Mouse (Mus musculus) limb, embryonic 12.5 days (tissue): ENCODE results near the gene Bcl2l13. TPM values are rescaled to one million over a fixed set of nuclear protein-coding genes. Genes with fewer than 3 reads are reported as not detected.
"Not testable (repeated sequence)": the region's sequence is repeated elsewhere in the genome, so short reads cannot be mapped to it uniquely, and the experiment has no call there.

Source experiments
- ATAC-seq: fragments of 200-750 bp; cut with Nextera tagmentation; 2 replicates; pipeline ENCODE4 v1.8.0; 2017; ENCODE audit warnings: low read depth, moderate TSS enrichment; ENCODE audit not compliant: insufficient number of reproducible peaks, insufficient read depth, low FRiP score, low TSS enrichment
- H3K27ac ChIP-seq: fragments of 300-500 bp; sonication (generic); 2 replicates; pipeline ENCODE4 v1.5.1; 2016; ENCODE audit warnings: mild to moderate bottlenecking, moderate library complexity
- H3K27me3 ChIP-seq: fragments of 300-500 bp; sonication (generic); 2 replicates; pipeline ENCODE4 v1.6.1; 2016; ENCODE audit warnings: mild to moderate bottlenecking, moderate library complexity
- H3K36me3 ChIP-seq: fragments of 300-500 bp; sonication (generic); 2 replicates; pipeline ENCODE4 v1.6.1; 2016; ENCODE audit warnings: mild to moderate bottlenecking, moderate library complexity
- H3K4me1 ChIP-seq: fragments of 300-500 bp; sonication (generic); replicated peaks from 2 replicates; pipeline ENCODE4 v1.6.1; 2016
- H3K4me2 ChIP-seq: fragments of 300-500 bp; sonication (generic); 2 replicates; pipeline ENCODE4 v1.6.1; 2016; ENCODE audit warnings: mild to moderate bottlenecking, moderate library complexity
- H3K4me3 ChIP-seq: fragments of 300-500 bp; sonication (generic); replicated peaks from 2 replicates; pipeline ENCODE4 v1.5.1; 2016; ENCODE audit warnings: mild to moderate bottlenecking
- H3K9ac ChIP-seq: fragments of 300-500 bp; sonication (generic); replicated peaks from 2 replicates; pipeline ENCODE4 v1.6.1; 2016; ENCODE audit warnings: mild to moderate bottlenecking, moderate library complexity
- H3K9me3 ChIP-seq: fragments of 300-500 bp; sonication (generic); 2 replicates; pipeline ENCODE4 v1.6.1; 2016; ENCODE audit warnings: mild to moderate bottlenecking, moderate library complexity
- WGBS: fragments of 180-500 bp; shearing (Covaris S2); methylation state at CpG from one replicate; pipeline ENCODE4 v1.1.7; 2016; 5-methylcytosine and 5-hydroxymethylcytosine counted together
- polyA plus RNA-seq: library from polyadenylated mRNA; unstranded; fragments of >200 nt; fragmentation: Nextera tagmentation; extraction: Ambion mirVana; gene quantifications from 2 replicates; pipeline ENCODE4 v1.2.1, GENCODE M21; 2016

Gene Bcl2l13
- polyA plus RNA-seq, 1 experiment from 2014 or later = 34.4 TPM

DNA sequence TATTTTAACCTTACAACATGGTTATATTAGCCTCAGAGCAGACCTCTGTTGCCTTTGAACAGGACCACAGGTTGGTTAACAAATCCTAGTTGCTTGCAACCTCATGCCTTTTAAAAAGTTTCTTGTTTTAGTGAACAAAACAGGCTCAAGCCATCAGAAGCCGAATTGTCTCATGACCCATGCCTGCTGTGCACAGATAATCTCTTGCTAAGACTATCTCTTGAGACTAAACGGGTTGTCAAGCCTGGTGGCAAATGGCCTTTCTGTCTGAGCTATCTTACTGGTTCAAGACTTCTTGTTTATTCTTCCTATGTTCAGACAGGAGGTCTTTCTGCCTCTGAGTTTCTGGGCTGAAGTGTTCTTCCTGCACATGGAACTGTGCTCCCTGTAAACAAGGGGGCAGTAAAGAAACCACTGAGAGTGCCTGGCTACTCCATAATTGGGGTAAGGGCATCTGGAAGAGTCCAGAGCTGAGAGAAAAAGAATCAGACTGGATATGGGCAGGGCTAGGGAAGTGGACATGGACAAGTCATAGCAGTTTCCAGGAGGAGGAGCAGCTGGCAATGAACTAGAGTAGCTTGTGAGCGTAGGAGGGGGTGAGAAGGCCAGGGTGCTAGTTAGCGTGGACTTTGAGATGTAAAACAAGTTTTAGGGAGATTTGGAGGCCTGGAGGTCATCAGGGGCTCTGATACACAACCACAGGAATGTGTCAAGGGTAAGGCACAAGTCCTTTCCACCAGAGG, 5.0 kb upstream of the Bcl2l13 start:
- H3K4me2 ChIP-seq = no peak overlapping the region
- no peaks in the 10 kb centered on the region for H3K9me3 ChIP-seq
- no peaks in the 10 kb centered on the region; the same call in 1 of the 2 replicates for H3K4me1 ChIP-seq
- H3K36me3 ChIP-seq = no peaks in the 10 kb centered on the region
- H3K27ac ChIP-seq = no peak overlapping the region
- no peak for ATAC-seq
- H3K27me3 ChIP-seq = no peaks in the 10 kb centered on the region; the same call in 1 of the 2 replicates
- WGBS = 61% methylated on average over 4 of the region's 4 CpGs
- no peak overlapping the region for H3K4me3 ChIP-seq
- H3K9ac ChIP-seq = no peak overlapping the region

DNA sequence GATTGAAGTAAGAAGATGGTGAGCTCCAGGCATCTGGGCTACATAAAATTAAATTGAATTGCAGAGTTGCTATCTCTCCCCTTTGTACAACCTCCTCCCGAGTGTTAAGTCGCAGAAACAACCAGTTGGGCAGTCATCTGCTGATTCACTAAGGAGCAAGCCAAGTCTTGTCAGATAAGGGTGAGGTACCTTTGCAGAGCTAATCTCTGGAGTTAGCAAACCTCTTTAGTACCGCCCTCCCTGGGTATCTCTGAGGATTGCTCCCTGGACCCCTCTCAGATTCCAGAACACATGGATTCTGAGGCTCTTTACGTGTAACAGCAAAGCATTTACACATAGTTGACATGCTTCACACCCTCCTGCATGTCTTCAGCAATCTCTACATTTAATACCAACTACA, 3.9 kb upstream of the Bcl2l13 start:
- Histone ChIP-seq H3K27ac (no peak overlapping the region), H3K9ac (no peak overlapping the region), H3K27me3 (no peaks in the 10 kb centered on the region; the same call in 1 of the 2 replicates), H3K4me3 (no peak overlapping the region), H3K4me1 (peaks cover 3% of the 10 kb centered on the region; the same call in 1 of the 2 replicates), H3K36me3 (no peaks in the 10 kb centered on the region), H3K4me2 (no peak overlapping the region), H3K9me3 (no peaks in the 10 kb centered on the region)
- 72% methylated on average over 4 of the region's 4 CpGs for WGBS
- ATAC-seq = no peak

DNA sequence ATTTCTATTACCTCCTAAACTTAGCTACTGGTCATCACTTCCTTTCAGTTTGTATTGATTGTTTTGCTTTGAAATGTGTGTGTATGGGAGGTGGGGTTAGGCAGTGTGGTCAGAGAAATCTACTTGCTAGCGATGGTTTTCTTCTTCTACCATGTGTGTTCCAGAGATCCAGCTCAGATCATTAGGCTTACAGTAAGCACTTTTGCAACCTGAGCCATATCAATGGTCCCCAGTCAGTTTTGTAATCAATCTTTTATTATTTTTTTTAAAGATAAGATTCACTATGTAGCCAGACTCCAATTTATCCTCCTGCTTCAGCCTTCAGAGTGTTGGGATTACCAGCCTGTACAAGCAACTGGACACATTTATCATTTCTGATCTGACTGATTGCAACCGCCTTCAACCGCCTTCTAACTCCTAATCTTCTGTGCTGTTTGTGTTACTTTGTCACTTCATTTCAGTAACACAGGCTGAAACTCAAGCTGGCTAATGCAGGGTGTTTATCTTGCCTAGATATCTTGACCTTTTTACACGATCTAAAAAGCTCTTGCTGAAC, 1.2 kb upstream of the Bcl2l13 start:
- H3K27ac ChIP-seq = no peak overlapping the region
- whole genome bisulfite sequencing = 85% methylated on average over 4 of the region's 4 CpGs
- no peaks in the 10 kb centered on the region for H3K36me3 ChIP-seq
- no peaks in the 10 kb centered on the region for H3K27me3 ChIP-seq
- H3K4me3 ChIP-seq = no peak overlapping the region
- no peak overlapping the region for H3K9ac ChIP-seq
- no peak overlapping the region for H3K4me2 ChIP-seq
- H3K9me3 ChIP-seq = no peaks in the 10 kb centered on the region
- ATAC-seq = no peak
- H3K4me1 ChIP-seq = peaks cover 8% of the 10 kb centered on the region

DNA sequence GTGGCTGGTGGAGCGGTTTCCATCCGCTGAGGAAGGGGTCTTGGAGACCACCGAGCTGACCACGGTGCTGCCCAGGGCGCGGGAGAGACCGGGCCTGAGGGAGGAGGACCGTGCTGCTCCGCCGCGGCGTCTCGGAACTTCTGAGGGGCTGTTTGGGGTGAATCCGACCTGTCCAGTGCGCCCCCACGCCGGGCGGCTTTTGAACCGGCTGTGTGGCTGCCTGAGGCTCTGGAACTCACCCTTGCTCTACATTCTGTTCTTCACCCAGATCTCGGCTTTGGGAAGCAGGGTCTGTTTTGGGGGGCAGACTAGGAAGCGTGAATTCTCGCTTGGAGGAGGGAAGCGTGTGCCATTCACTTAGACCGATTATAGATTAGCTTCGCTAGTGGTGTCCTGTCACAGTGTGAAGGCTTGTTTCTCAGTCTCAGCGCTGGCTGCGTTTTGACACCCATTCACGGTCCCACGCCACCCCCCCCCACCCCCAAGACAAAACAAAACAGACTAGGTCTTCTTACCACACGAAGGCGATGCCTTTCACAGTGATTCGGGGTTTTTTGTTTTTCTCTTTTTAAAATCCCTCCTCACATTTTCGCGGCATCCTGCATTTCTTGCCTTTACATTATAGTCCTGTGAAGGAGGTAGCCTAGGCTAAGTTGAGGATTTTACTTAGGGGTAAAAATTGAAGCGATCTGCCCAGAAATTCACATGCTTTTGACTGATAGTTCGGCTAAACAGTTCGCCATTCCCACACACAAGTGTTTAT, 558 bp downstream of the Bcl2l13 start:
- peak; percentile 67 for ATAC-seq
- Histone ChIP-seq H3K36me3 (no peaks in the 10 kb centered on the region; the same call in 1 of the 2 replicates), H3K4me2 (peak overlapping the region; percentile 64), H3K4me3 (peak overlapping the region; percentile 92), H3K27me3 (no peaks in the 10 kb centered on the region), H3K27ac (peak overlapping the region; percentile 96), H3K9ac (peak overlapping the region; percentile 95), H3K4me1 (peaks cover 8% of the 10 kb centered on the region), H3K9me3 (no peaks in the 10 kb centered on the region)
- WGBS = 5% methylated on average over 37 of the region's 37 CpGs

DNA sequence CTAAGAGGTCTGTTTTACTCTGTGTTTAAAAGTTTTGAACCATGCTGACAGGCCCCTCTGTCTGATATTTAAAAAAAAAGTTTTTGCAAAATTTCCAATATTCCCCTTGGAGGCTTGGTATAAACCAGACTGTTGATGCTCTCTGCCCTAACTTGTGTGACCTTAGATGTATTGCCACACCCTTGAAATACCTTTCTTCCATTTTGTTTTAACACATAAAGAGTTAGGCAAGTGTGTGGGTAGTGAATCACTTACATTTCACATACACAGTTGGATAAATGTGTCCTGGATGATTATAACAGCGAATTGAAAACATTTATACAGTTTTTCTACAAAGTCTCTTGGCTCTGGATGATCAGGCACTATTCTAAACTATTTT, 1.1 kb downstream of the Bcl2l13 start:
- H3K27ac ChIP-seq = no peak overlapping the region
- no peaks in the 10 kb centered on the region; the same call in 1 of the 2 replicates for H3K36me3 ChIP-seq
- no peaks in the 10 kb centered on the region for H3K9me3 ChIP-seq
- H3K4me3 ChIP-seq = peak overlapping the region; percentile 92
- 69% methylated on average over 1 of the region's 1 CpGs for WGBS
- peaks cover 8% of the 10 kb centered on the region for H3K4me1 ChIP-seq
- peak overlapping the region; percentile 95; the same call in 1 of the 2 replicates for H3K9ac ChIP-seq
- H3K4me2 ChIP-seq = peak overlapping the region; percentile 64
- no peak for ATAC-seq
- no peaks in the 10 kb centered on the region for H3K27me3 ChIP-seq

DNA sequence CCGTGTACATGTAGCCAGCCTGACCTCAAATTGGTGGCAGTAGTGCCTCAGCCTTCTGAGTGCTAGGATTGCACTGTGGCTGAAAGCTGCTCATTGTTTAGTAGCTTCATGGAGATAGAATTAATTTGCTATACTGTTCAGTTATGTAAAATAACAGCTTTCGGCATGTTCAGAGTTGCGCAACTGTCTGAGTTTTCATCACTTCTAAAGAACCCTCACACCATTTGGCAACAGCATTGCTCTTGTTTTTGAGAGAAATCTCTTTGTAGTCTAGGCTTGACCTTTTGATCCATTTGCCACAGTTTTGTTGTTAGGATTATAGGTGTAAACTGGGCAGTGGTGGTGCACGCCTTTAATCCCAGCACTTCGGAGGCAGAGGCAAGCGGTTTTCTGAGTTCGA, 4.2 kb downstream of the Bcl2l13 start:
- Histone ChIP-seq H3K4me1 (peaks cover 8% of the 10 kb centered on the region), H3K9ac (no peak overlapping the region), H3K4me3 (no peak overlapping the region), H3K27me3 (no peaks in the 10 kb centered on the region), H3K4me2 (no peak overlapping the region), H3K36me3 (no peaks in the 10 kb centered on the region; the same call in 1 of the 2 replicates), H3K27ac (no peak overlapping the region), H3K9me3 (no peaks in the 10 kb centered on the region)
- ATAC-seq = no peak
- WGBS = 95% methylated on average over 7 of the region's 7 CpGs

DNA sequence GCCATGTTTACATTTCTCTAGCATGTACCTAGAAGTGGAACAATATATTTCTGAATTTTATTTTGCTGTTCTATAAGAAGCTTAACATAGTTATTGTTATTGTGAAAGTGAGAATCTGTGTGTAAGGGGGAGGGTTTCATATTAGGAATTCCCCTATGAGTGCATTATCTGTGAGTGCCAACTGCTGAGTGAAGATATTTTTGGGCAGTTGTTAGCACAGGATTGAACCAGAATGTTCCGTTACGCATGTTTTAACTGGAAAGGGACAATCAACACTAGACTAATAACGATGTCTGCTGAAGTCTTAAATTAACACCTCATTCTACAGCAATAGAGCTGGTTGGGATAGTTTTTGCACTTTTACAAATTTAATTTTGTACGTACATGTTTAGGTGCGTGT, 5.7 kb downstream of the Bcl2l13 start:
- Histone ChIP-seq H3K36me3 (no peaks in the 10 kb centered on the region; the same call in 1 of the 2 replicates), H3K4me1 (peaks cover 8% of the 10 kb centered on the region), H3K9ac (no peak overlapping the region), H3K27ac (no peak overlapping the region), H3K27me3 (no peaks in the 10 kb centered on the region), H3K4me2 (no peak overlapping the region), H3K4me3 (no peak overlapping the region), H3K9me3 (no peaks in the 10 kb centered on the region)
- WGBS = 93% methylated on average over 5 of the region's 5 CpGs
- ATAC-seq = no peak

DNA sequence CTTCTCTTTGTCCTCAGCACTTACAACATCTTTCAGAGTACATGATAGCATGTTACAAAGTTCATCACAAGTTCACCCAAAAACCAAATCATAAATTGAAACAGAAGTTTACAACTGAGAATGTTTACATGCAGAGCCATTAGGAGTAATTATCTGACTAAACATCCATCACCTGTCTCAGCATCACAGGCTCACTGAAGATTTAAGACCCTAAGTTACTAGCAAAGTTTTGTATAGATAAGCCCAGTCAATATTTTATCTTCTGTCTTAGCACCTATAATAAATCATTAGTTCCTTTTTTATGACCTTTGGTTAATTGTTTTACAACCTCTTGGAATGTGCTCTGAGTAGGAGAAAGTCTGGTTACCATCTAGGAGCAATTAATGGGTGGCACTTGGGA, 14.7 kb downstream of the Bcl2l13 start:
- ATAC-seq, H3K9ac ChIP-seq, H3K4me2 ChIP-seq, H3K4me1 ChIP-seq, H3K9me3 ChIP-seq, H3K4me3 ChIP-seq, H3K27me3 ChIP-seq, H3K27ac ChIP-seq: not testable (repeated sequence)
- peaks cover 50% of the 10 kb centered on the region for H3K36me3 ChIP-seq

DNA sequence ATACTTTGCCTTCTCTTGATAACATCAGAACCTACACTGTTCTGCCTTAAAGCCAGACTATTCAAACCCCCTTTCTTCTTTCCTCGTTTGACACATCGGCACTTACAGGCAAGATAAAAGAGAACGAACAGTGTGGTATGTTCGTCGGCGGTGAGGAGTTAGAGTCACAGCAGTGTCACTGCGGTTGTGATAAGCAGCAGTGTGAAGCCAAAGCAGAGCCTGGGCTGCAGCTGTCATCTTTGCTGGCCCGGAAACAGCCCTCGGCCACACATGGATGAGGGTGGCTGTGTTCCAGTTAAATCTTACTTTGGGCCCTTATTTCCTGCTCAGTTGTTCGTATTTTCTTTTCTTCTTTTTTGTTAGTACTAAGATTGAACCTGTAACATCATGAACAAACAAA, 18.4 kb downstream of the Bcl2l13 start:
- H3K27me3 ChIP-seq = no peaks in the 10 kb centered on the region
- H3K36me3 ChIP-seq = peaks cover 46% of the 10 kb centered on the region
- H3K9me3 ChIP-seq = peaks cover 5% of the 10 kb centered on the region; the same call in 1 of the 2 replicates
- 82% methylated on average over 10 of the region's 10 CpGs for WGBS
- no peak overlapping the region for H3K4me3 ChIP-seq
- H3K27ac ChIP-seq = no peak overlapping the region
- ATAC-seq = no peak
- H3K9ac ChIP-seq = no peak overlapping the region
- H3K4me2 ChIP-seq = no peak overlapping the region
- H3K4me1 ChIP-seq = no peaks in the 10 kb centered on the region

DNA sequence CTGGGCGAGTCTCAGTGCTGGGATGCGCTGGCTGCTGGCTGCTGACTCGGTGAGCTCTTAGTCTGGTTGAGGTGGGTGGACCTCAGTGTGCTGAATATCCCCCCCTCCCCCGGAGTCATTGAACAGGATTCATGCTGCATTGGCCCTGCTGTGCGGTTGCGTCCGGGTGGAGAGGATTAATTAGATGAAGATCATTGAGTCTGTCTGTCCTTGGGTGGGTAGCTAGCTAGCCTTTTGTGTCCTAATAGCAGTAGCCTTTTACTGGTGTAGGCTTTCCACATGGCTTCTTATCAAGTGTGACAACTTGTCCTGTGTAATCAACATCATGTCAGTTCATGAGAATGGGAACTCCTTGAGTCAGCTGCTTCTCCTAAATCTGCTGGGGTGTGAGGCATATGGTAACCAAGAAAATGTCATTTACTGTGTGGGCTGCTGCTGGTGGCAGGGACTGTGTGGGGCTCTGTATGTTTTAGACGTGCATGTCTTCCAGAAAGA, 22.3 kb downstream of the Bcl2l13 start:
- no peak for ATAC-seq
- WGBS = 78% methylated on average over 8 of the region's 8 CpGs
- Histone ChIP-seq H3K27me3 (no peaks in the 10 kb centered on the region), H3K4me3 (no peak overlapping the region), H3K4me2 (no peak overlapping the region), H3K36me3 (peaks cover 45% of the 10 kb centered on the region), H3K9me3 (peaks cover 5% of the 10 kb centered on the region; the same call in 1 of the 2 replicates), H3K27ac (no peak overlapping the region), H3K9ac (no peak overlapping the region), H3K4me1 (no peaks in the 10 kb centered on the region)

DNA sequence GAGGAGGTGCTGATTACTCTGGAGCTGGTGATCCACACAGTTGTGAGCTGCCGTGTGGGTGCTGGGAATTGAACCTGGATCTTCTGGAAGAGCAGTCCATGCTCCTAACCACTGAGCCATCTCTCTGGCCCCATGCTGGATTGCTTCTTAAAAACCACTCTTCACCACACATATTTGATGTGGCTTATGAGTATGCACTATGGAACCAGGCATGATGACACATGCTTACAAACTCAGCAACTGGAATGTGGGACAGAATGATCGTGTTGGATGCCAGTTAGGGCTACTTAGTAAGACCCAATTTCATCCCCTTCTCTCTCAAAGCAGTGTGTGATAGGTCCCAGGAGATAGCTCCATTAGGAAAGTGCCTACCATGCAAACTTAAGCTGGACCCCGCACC, 24.1 kb downstream of the Bcl2l13 start:
- no peak overlapping the region for H3K9ac ChIP-seq
- peaks cover 44% of the 10 kb centered on the region for H3K36me3 ChIP-seq
- H3K9me3 ChIP-seq = peaks cover 3% of the 10 kb centered on the region; the same call in 1 of the 2 replicates
- no peaks in the 10 kb centered on the region for H3K27me3 ChIP-seq
- no peak overlapping the region for H3K27ac ChIP-seq
- 91% methylated on average over 3 of the region's 3 CpGs for whole genome bisulfite sequencing
- no peak overlapping the region for H3K4me2 ChIP-seq
- H3K4me1 ChIP-seq = no peaks in the 10 kb centered on the region
- H3K4me3 ChIP-seq = no peak overlapping the region
- no peak for ATAC-seq
